ENCODE assay signal across 16 mouse cellular contexts in the genomic region with DNA sequence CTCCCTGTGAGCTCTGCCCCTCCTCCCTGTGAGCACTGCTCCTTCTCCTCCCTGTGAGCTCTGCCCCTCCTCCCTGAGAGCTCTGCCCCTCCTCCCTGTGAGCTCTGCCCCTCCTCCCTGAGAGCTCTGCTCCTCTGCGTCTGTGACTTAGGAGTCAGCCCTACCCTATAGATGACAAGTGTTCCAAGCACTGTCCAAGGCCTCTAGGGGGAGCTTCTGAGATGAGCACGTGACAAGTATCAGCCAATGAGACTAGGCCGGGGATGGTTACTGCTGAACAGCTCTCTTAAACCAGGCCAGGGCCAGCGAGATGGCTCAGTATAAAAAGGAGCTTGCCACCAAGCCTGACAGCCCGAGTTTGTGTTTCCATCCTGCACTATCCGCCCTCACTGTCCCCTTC. TPM values are rescaled to one million over a fixed set of nuclear protein-coding genes. Genes with fewer than 3 reads are reported as not detected.
DNase-seq lines count a peak whose midpoint lies in the region; ATAC-seq lines count a peak whose summit lies in the region.
"Had no signal": no experiment of that assay in that cellular context is flagged by ENCODE, and none has a peak within 500 bp of the region (broad histone marks: within the 10 kb centered on the region; RNA-seq: fewer than 3 reads in every experiment).

No protein-coding gene starts in this region.

- DNase-seq in hindbrain, embryonic 10.5 days (ENCODE audit: low spot score) = peak; percentile 32
- DNase-seq in lung, postnatal 36 days = peak; percentile 8
- DNase-seq in lung, postnatal 10 days = no peak
- peak; percentile 16 for DNase-seq in brain, adult 2 months (ENCODE audit: low read depth, low spot score)
- DNase-seq in mesoderm, embryonic 11.5 days (ENCODE audit: low read depth, low spot score) = peak; percentile 38
- DNase-seq in right cerebral cortex, postnatal 36 days (ENCODE audit: low spot score in 2 of 2) = no peak
- no peak for DNase-seq in thymus, postnatal 14 days
- DNase-seq: adrenal gland, adult 8-10 months; heart, adult 11 months; heart, postnatal 10 days; kidney, adult 18-20 months; lung, adult 18-20 months; right cerebral cortex, postnatal 14 days had no signal

- H3K9me3 ChIP-seq in hindbrain, embryonic 10.5 days = 0 out of 2 replicates have a peak, but pooled peaks cover 4% of the 10 kb centered on the region
- H3K9me3 ChIP-seq in hindbrain, embryonic 13.5 days = no peaks in the 10 kb centered on the region
- H3K9me3 ChIP-seq: limb, embryonic 12.5 days; midbrain, embryonic 12.5 days had no signal

- ATAC-seq in hindbrain, embryonic 13.5 days (ENCODE audit: low FRiP score) = no peak

- H3K27ac ChIP-seq in hindbrain, embryonic 10.5 days = no peak overlapping the region
- H3K27ac ChIP-seq in hindbrain, embryonic 13.5 days = no peak overlapping the region
- H3K27ac ChIP-seq: limb, embryonic 12.5 days; midbrain, embryonic 12.5 days had no signal

- H3K36me3 ChIP-seq in hindbrain, embryonic 10.5 days = no peaks in the 10 kb centered on the region
- no peaks in the 10 kb centered on the region for H3K36me3 ChIP-seq in hindbrain, embryonic 13.5 days
- H3K36me3 ChIP-seq: limb, embryonic 12.5 days; midbrain, embryonic 12.5 days had no signal

- H3K4me2 ChIP-seq in hindbrain, embryonic 13.5 days = no peak overlapping the region
- H3K4me2 ChIP-seq: limb, embryonic 12.5 days; midbrain, embryonic 12.5 days had no signal

- H3K4me1 ChIP-seq in hindbrain, embryonic 10.5 days (replicated peaks) = peaks cover 16% of the 10 kb centered on the region
- peaks cover 17% of the 10 kb centered on the region for H3K4me1 ChIP-seq in hindbrain, embryonic 13.5 days (replicated peaks)

- WGBS in hindbrain, embryonic 10.5 days = 67% methylated on average over 6 of the region's 6 CpGs
- 70% methylated on average over 6 of the region's 6 CpGs for WGBS in hindbrain, embryonic 13.5 days

- H3K4me3 ChIP-seq in hindbrain, embryonic 10.5 days = no peak overlapping the region
- H3K4me3 ChIP-seq in hindbrain, embryonic 13.5 days = no peak overlapping the region
- H3K4me3 ChIP-seq: limb, embryonic 12.5 days; midbrain, embryonic 12.5 days had no signal

- H3K9ac ChIP-seq in hindbrain, embryonic 13.5 days = no peak overlapping the region
- H3K9ac ChIP-seq: limb, embryonic 12.5 days; midbrain, embryonic 12.5 days had no signal

- H3K27me3 ChIP-seq in hindbrain, embryonic 10.5 days (ENCODE audit: insufficient read depth, poor library complexity, severe bottlenecking) = no peaks in the 10 kb centered on the region
- no peaks in the 10 kb centered on the region for H3K27me3 ChIP-seq in hindbrain, embryonic 13.5 days
- H3K27me3 ChIP-seq: limb, embryonic 12.5 days; midbrain, embryonic 12.5 days had no signal

RNA-seq across cellular contexts. Expression of gene Cbln4, which starts 48.4 kb away (rescaled TPM):
- 0.51 and 2.7 TPM in 2 replicates for polyA plus RNA-seq in hindbrain, embryonic 10.5 days (2016; fragmentation: Nextera tagmentation; extraction: Ambion mirVana)
- polyA plus RNA-seq in hindbrain, embryonic 13.5 days (2015; fragmentation: Nextera tagmentation; extraction: Ambion mirVana) = 23.1 and 24.8 TPM in 2 replicates

Comparison
In these comparisons a context has a peak if more than half of its experiments do, and no peak if none do; other contexts are left out.
1. DNase-seq: peak in hindbrain, embryonic 10.5 days (single experiment), lung, postnatal 36 days (single experiment), brain, adult 2 months (single experiment) and mesoderm, embryonic 11.5 days (single experiment); none in lung, postnatal 10 days (single experiment), right cerebral cortex, postnatal 36 days (0 of 2) and thymus, postnatal 14 days (single experiment).